Mouse (Mus musculus) liver, postnatal 0 days (tissue): ENCODE results near the gene Wnt5b.

Experiments used
- CTCF ChIP-seq: sonication (generic); IDR thresholded peaks from 2 replicates; pipeline ENCODE4 v1.5.1; 2016; ENCODE audit warnings: antibody characterized with exemption, low read depth
- EP300 ChIP-seq: IDR thresholded peaks from 2 replicates; pipeline ENCODE4 v1.6.1; 2016; ENCODE audit warnings: antibody characterized with exemption, low read depth, mild to moderate bottlenecking

DNA sequence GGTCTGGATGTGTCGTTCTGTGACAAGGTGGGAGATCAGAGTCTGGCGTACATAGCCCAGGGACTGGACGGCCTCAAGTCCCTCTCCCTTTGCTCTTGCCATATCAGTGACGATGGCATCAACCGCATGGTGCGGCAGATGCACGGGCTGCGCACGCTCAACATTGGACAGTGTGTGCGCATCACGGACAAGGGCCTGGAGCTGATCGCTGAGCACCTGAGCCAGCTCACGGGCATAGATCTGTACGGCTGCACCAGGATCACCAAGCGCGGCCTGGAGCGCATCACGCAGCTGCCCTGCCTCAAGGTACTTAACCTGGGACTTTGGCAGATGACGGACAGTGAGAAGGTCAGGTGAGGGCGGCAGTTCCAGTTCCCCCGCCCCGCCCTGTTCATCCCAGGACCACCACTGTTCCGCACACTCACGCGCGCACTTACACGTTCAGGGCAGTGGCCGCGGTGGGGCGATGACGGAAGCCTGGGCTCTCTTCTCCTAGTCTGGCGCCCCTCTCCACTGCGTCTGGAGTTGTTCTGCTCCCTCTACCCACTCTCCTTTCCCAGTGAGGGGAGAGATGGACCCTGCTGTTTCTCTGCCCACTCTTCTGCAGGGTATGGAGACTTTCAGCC lies 63.3 kb downstream of the Wnt5b start:
- TF ChIP-seq EP300: no peak
- no peak for TF ChIP-seq CTCF
